Mouse (Mus musculus) gonadal fat pad, adult 2 months (tissue): ENCODE results near the gene Phf21a. TPM values are rescaled to one million over a fixed set of nuclear protein-coding genes. Genes with fewer than 3 reads are reported as not detected.
A peak's percentile ranks its signal among the peaks of the same experiment; 100 is the strongest.

Source experiments
- DNase-seq: peaks from one replicate; pipeline ENCODE4 v3.0.0-alpha.2; 2012; ENCODE audit warnings: low read depth
- polyA plus RNA-seq: library from polyadenylated mRNA; depleted of rRNA; stranded (reverse); fragments of >200 nt; gene quantifications from 2 replicates; pipeline ENCODE4 v1.2.3, GENCODE M21; 2012

Gene Phf21a
- polyA plus RNA-seq, 1 experiment: 32.2 TPM

GRCm38 (mm10) chr2:92229973-92230372 is 137.1 kb downstream of the Phf21a start:
- DNase-seq: no peak

- DNase-seq: no peak
Observed at GRCm38 (mm10) chr2:92231706-92232105, 138.8 kb downstream of the Phf21a start.

DNA sequence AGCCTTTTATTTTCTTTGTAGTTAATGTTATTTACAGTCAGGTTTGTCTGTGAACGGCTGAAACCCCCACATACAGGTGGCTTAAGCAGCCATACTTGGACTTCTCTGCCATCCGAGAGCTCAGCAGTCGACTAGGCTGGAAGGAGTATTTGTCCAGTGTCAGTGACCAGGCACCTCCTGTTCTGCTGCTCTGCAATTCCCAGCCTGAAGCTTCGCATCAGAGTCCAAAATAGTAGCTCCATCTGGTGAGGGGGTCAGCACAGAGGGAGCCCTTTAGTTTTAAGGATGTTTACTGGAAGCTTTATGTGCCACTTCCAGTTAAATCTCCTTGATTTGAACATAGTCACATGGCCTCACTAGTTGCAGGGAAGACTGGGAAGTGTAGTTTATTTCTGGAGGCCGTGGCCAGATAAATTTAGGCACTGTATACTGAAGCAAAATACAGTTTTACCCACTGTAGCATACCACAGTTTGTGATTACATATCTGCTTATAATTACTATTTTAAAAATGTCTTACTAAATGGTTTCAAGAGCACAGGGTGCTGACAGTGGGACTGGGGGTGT is 141.9 kb downstream of the Phf21a start:
- DNase-seq: no peak

DNA sequence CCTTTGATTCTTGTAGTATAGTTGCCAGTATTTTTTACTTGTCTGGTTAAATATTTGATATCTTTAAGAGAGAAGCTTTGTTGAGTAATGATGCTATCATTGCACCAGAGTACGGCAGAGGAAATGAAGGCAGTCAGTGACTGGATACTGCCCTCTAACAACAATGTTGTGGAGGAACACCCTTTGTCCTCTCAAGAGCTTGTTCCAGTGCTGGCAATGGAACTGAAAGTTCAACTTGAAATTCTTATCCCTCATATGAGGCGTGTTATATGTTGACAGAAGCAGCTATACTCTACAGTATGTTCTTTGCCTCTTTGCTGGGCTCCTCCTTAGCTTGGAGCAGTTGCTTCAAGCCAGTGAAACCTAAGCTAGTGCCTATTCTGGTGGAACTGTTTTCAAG is 147.4 kb downstream of the Phf21a start:
- DNase-seq: no peak

GRCm38 (mm10) chr2:92240816-92241215 is 147.9 kb downstream of the Phf21a start:
- DNase-seq: no peak

GRCm38 (mm10) chr2:92241317-92241716 is 148.4 kb downstream of the Phf21a start:
- no peak for DNase-seq

DNA sequence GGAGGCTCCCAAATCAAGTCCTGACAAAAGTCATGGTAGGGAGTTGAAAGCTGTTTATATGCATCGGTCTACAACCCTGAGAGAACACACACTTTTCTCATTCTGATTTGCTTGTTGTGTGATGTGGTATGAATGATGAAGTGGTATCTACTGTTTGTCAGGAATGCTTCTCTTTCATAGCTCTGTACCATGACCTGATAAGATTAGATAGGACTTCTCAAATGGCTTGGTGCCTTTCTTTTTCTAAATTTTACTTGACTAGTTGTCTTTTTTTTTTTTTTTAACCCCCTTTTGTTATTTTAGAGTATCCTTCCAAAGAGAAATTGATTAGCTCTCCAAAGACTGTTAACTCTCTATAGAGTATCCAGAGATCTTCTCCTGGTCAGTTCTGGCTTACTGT is 153.2 kb downstream of the Phf21a start:
- no peak for DNase-seq

DNA sequence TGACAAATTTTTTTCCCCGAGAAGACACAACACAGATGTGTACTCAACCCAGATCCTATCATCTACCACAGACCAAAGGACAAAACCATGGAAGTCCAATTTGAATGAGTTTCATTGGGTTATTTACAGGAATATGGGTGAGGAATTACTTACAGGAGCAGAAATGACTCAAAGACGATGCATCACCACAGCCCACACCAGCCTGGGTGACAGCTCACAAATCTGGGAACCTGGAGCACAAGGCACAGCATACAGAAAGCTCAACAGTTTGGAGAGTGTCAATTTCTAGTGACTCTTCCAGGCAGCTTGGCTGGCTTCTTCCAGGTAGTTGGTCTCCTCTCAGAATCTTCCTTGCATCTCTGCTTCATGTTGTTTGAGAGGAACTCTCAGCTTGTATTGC is 154.8 kb downstream of the Phf21a start:
- no peak for DNase-seq

GRCm38 (mm10) chr2:92250472-92250871 is 157.6 kb downstream of the Phf21a start:
- DNase-seq: no peak

- DNase-seq: no peak
Observed at GRCm38 (mm10) chr2:92253777-92254176, 160.9 kb downstream of the Phf21a start.

GRCm38 (mm10) chr2:92256141-92256540 is 163.2 kb downstream of the Phf21a start:
- DNase-seq: no peak

GRCm38 (mm10) chr2:92257372-92257956 is 164.5 kb downstream of the Phf21a start:
- DNase-seq: no peak

GRCm38 (mm10) chr2:92259924-92260323 is 167.0 kb downstream of the Phf21a start:
- DNase-seq: no peak

DNA sequence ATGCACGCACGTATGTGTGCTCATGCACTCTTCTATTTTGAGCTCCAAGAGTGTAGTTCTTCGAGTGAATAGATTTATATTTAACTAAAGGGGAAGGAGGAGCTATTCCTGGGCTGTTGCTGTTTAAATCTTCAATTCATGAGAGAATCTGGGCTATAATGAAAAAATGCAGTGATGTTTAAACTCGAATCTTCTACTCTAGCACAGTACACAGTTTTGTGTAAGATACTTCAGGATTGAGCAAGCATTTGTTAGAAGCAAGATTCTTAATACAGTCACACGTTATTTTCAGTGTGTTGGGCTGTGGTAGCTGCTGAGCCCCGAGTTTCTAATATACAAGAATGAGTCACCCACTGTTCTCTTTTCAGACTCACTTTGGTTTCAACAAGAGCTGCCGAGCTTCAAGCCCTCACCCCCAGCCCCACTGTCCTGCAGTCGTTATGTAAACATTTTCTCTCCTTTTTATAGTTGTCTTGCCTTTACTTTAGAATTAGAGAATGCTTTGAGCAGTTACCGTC is 173.2 kb downstream of the Phf21a start:
- DNase-seq: no peak

GRCm38 (mm10) chr2:92269227-92269626 is 176.3 kb downstream of the Phf21a start:
- DNase-seq: peak; percentile 52

DNA sequence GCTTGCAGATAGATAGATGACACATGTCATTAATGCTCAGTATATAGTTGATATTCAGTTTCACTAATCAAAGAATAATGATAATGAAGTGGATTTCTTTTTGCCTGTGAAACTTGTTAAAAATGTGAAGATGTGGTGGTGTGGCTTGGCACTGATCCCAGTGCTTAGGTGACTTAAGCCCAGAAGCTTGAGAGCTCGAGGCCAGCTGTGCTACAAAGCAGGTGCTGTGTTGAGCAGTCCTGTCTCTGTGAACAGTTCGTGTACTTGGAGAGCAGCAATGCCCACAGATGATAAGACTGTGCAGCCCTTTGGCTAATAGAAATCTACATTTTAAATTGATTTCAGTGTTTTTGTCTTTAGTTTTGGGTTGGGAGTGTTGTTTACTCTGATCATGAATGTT is 179.6 kb downstream of the Phf21a start:
- DNase-seq: no peak

DNA sequence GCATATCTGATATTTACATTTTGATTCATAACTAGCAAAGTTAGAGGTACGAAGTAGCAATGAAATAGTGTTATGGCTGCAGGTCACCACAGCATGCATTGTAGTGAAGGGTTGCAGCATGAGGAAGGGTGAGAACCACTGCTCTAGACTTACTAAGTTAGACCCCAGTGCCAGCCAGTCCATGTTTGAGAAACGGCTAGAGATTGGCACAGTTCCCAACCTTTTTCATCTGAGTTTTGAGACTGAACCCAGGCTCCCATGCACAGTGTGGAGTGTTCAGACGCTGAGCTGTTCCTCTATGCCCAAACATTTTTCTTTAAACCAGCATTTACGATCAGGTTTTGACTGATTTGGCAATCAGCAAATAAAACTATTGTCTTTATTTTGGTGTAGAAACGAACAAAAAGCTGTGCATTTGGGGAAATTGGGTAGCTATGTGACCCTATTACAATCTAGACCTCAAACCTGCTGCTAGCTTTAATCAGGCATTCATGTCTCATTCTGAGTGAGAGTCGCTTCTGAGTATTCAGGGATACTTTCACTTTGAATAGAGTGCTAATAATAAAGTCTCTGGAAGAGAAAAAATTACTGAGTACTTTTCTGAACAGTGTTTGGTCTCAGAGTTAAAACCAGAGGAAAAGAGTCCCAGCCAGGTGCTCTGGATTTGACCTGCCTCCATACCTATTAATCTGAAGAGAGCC is 180.3 kb downstream of the Phf21a start:
- DNase-seq: no peak

- no peak for DNase-seq
Observed at GRCm38 (mm10) chr2:92273802-92274183, 180.9 kb downstream of the Phf21a start.

DNA sequence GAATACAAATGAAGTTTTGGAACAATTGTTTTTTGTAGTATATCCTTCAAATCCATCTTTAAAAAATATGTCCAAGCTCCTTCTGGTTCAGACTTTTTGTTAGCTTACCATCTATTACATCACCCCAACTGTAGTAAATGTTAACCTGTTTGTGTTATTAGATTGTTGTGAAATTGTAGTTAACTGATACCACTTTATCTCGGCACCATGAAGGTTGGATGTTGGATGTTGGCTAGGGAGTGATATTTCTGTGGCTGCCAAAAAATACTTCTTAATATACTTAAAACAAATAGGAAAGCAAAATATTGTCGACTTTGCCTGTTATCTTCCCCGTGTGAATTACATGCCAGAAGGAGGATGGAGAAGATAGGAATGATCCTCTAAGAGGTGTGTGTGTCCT is 184.9 kb downstream of the Phf21a start:
- DNase-seq: no peak

GRCm38 (mm10) chr2:92278663-92279062 is 185.7 kb downstream of the Phf21a start:
- DNase-seq: no peak

DNA sequence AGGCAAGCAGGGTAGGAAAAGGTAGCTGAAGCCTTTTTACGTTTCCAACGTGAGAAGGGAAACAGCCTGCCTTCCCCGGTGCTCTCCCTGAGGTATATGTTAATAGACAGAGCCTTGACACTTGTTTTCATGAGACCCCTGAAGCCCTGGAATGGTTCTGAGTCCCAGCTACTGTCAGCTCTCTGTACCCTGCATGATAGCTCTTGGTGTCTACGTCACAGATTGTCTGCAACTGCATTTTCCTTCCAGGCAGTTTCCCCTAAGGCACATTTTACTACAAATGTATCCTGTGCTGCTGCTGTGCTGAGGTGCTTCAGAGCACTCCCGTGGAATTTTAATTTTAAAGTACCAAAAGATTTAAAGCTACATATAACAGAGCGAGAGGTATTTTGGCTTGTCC is 186.5 kb downstream of the Phf21a start:
- no peak for DNase-seq

DNA sequence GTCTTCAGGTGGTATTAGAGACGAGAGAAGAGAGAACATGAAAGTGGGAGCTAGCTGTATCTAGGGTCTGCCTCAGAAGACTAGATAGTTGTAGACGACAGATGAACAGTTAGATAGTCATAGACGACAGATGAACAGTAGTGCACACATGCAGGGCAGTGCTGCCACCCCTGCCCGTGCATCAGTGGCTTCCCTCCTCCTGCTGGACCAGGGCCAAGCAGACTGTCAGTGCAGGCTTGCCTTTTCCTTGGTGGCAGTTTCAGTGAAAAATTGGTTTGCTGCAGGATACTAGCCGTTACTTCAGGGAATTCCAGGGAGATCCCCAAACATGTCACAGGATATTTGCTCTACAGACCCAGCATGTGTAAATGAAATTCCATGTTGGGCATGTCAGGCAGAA is 192.7 kb downstream of the Phf21a start:
- no peak for DNase-seq

- no peak for DNase-seq
Observed at GRCm38 (mm10) chr2:92289335-92289734, 196.4 kb downstream of the Phf21a start.
